Mouse (Mus musculus): ENCODE data around the gene Kdf1.

The Kdf1 gene

DNA sequence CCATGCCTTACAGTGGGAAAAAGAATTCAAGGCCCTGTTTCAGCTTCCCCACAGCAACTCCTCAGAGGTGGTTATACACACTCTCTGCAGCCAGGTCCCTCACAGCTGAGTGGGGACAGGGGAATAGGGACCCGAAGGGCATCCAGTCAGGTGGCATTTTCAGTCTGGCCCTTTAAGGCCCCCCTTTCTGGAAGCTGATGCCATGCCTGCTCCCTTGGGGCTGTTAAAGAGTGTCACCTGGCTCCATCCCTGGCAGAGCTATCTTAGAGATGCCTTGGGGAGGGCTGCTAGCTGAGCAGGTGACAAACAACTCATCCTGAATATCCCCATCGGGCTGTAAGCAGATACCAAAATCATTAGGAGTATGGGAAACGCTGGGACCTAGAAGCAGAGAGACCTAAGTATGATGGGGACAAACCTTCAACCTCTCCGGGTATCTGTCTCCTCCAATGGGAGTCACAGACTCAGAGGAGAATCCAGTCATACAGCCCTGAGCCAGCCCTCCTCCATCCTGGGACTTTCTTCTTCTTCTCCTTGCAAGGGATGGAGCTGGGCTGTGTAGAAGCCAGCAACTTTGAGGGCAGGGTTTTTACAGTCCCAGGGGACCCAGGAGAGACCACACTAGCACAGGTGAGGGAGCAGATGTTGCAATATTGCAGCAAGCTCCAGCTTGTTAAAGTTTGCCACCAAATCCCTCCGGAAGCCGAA lies 21.9 kb upstream of the Kdf1 start:
- in situ Hi-C loops (cut with MseI, MboI): no loop called here

GRCm38 (mm10) chr4:133497461-133498159 lies 21.2 kb upstream of the Kdf1 start:
- in situ Hi-C loops (cut with MseI, MboI): no loop called here

DNA sequence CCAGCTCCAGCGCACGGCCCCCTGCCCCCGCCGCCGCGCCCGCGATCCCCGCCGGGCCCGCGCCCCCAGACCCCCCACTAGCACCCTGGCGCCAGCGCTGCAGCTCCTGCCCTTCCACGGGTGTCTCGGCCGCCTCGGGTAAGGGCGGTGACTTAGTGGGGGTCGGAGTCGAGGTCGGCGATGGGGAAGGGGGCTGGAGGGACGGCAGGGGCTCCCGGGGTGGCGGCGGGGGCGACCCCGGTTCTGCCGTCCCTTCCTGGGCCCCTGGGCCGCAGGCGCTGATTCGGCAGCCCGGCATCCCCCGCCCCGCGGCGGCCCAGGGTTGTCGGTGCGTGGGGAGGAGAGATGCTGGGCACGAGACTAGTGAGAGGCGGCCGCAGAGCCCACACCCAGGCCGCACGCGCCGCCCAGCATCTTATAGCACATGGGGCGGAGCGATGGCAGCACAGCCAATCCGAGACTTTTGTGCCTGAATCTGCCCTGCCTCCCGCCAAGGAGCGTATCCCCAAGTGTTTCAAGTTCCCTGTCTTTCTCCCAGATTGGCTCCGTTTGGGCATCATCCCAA lies 20.5 kb upstream of the Kdf1 start, which contains the start of gene Trnp1:
Gene Trnp1 (minus strand): TSS at position 391 of the 565 bp plus-strand sequence.
- in situ Hi-C loops (cut with MseI, MboI): no loop called here

DNA sequence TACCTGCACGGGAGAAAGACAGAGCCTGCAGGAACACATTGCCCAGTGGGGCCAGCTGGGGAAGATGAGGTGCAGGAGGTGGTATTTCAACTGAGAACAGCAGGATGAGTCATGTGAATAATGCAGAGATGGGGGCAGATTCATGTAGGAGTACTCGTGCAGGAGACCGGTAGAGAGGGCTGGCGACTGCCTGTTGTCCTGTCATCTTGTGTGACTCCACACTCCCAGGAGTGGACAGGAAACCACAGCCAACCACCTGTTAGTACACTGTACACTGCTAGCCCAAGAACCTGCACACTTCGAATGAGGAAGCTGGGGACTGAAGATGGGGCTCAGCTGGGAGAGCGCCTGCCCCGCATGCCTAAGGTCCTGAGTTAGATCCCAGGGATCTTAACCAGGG lies 17.2 kb upstream of the Kdf1 start:
- in situ Hi-C loops (cut with MseI, MboI): no loop called here

GRCm38 (mm10) chr4:133504300-133504699 lies 14.5 kb upstream of the Kdf1 start:
- in situ Hi-C loops (cut with MseI, MboI): no loop called here

GRCm38 (mm10) chr4:133504755-133505485 lies 13.8 kb upstream of the Kdf1 start:
- in situ Hi-C loops (cut with MseI, MboI): no loop called here

DNA sequence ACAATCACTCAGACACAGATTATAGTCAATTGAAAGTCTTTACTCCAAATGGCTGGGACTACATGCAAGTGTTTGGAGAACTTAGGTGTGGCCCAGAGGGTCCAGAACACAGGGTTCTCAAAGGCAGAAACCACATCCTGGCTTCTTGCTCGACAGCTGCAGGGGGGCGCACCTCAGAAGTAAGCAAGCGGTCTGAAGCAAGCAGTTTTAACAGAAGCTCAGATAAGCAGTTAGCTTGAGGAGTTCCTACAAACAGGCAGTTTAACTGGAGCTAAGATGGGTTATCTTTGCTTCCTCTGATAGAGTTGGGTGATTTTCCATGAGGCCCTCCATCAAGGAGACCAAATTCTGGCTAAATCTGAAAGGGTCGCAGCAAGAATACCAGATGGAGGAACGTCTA lies 12.2 kb upstream of the Kdf1 start:
- in situ Hi-C loops (cut with MseI, MboI): no loop called here

DNA sequence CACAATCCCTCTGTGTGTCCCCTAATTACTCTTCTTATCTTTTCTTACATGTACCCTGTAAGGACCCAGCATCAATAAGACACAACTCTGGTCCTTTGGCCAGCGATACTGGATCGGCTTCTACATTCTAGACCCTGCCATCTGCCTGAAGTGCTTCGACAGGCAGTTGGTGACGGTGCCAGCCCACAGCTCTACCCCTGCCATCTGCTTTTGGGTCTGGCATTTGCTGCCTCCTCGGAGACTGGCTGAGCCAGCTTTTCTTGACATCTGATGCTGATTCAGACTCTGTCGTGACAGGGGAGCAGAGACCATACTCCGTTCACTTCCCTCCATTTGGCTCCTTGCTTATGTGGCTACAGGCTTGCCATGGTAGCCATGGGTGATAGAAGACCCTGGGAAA lies 9.8 kb upstream of the Kdf1 start:
- in situ Hi-C loops (cut with MseI, MboI): no loop called here

GRCm38 (mm10) chr4:133511050-133511449 lies 7.7 kb upstream of the Kdf1 start:
- in situ Hi-C loops (cut with MseI, MboI): loop anchor here (5.0 kb wide), 2 partner anchors 34 to 39 kb away; no protein-coding TSS in a partner anchor

DNA sequence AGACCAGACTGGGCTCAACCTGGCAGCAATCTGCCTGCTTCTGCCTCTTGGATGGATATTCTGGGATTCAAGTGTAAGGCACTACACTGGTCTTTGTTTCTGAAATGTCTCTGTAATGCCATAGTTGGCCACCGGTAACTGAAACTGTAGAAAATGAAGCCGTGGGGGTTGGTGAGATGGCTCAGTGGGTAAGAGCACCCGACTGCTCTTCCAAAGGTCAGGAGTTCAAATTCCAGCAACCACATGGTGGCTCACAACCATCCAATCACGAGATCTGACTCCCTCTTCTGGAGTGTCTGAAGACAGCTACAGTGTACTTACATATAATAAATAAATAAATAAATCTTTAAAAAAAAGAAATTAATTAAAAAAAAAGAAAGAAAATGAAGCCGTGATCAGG lies 6.3 kb upstream of the Kdf1 start:
- in situ Hi-C loops (cut with MseI, MboI): loop anchor here (5.0 kb wide), 2 partner anchors 35 to 40 kb away; no protein-coding TSS in a partner anchor

DNA sequence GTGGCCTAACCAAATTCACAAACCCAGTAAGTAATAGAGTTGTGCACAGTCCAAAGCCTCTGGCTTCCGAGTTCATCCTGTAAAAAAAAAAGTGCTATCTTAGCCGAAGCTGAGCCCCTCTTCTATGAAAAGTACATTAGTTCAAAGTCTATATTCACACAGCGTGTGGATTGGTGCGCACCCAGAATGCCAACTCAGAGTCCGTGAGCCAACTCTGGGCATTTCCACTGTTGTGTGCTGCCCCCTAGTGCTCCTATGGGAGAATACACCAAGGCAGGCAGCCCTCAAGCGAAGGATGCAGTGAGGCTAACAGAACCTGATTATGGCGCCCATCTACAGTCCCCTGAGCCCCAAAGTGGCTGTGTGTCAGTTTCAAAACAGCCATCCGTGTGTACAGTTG lies 5.8 kb upstream of the Kdf1 start:
- in situ Hi-C loops (cut with MseI, MboI): loop anchor here (5.0 kb wide), 2 partner anchors 36 to 41 kb away; no protein-coding TSS in a partner anchor

DNA sequence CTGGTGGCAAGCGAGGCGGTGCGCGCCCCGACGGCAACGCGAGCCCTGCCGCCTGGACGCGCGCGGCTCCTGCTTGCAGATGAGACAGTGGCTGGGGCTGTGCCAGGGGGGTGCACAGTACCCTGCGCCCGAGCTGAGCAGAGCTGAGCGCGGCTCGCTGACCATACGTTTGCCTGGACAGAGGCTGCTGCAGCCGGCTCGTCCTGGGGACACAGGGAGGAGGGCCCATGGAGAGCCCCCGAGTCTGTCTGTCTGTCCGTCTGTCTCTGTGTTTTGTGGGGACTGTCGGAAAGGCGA lies 554 bp downstream of the Kdf1 start:
- in situ Hi-C loops (cut with MseI, MboI): no loop called here

GRCm38 (mm10) chr4:133521502-133521901 lies 2.7 kb downstream of the Kdf1 start:
- in situ Hi-C loops (cut with MseI, MboI): no loop called here

DNA sequence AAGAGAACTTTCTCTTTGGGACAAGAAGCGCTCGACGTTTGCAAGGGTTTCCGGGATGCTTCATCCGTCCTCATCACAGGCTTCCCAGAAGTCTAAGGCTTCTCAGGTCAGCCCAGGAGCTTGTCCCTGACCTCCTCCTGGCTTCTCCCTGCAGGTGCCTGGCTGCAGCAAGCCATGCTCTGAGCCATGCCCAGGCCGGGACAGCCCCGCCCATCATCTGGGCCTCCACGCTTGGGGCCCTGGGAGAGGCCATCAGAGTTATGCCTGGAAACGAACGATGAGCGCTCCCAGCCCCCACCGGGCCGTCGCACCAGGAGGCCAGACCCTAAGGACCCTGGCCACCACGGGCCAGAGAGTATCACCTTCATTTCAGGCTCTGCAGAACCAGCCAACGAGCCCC lies 9.0 kb downstream of the Kdf1 start:
- in situ Hi-C loops (cut with MseI, MboI): no loop called here

DNA sequence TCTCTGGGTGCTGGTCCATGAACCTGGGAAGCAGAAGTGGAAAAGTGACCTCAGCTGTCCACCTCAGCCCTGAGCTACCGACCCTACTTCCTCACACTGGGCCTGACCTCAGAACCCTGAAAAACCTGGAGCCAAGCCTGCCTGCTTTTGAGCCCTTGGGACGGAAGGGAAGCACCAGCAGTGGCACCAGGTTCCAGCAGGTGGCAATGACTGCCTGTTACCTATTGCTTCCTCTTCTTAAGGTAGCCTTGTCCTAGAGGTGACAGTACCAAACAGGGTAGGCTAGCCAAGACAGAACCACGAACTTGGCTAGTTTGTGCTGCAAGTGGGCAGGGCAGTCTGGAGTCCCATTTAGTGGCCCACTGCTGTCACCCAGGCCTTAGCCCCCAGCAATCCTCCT lies 14.0 kb downstream of the Kdf1 start:
- in situ Hi-C loops (cut with MseI, MboI): no loop called here

DNA sequence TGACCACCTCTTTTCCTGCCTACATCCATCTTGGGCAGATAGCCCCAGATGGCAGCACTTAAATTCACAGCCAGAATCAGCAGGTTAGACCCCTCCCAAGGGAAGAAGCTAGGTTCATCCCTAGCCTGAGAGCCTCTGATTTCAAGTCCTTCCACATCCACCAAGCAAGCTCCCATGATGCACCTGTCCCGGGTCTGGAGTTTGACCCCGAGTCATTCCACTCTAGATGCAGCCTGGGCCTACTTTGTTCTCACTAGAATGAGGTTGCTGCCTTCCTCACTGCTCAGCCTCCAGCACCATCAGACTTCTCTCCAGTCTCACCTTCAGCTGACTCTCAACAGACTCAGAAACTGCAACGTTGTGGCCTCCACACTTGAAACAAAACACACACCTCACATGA lies 17.3 kb downstream of the Kdf1 start:
- in situ Hi-C loops (cut with MseI, MboI): no loop called here

GRCm38 (mm10) chr4:133536652-133537051 lies 17.9 kb downstream of the Kdf1 start:
- in situ Hi-C loops (cut with MseI, MboI): no loop called here

DNA sequence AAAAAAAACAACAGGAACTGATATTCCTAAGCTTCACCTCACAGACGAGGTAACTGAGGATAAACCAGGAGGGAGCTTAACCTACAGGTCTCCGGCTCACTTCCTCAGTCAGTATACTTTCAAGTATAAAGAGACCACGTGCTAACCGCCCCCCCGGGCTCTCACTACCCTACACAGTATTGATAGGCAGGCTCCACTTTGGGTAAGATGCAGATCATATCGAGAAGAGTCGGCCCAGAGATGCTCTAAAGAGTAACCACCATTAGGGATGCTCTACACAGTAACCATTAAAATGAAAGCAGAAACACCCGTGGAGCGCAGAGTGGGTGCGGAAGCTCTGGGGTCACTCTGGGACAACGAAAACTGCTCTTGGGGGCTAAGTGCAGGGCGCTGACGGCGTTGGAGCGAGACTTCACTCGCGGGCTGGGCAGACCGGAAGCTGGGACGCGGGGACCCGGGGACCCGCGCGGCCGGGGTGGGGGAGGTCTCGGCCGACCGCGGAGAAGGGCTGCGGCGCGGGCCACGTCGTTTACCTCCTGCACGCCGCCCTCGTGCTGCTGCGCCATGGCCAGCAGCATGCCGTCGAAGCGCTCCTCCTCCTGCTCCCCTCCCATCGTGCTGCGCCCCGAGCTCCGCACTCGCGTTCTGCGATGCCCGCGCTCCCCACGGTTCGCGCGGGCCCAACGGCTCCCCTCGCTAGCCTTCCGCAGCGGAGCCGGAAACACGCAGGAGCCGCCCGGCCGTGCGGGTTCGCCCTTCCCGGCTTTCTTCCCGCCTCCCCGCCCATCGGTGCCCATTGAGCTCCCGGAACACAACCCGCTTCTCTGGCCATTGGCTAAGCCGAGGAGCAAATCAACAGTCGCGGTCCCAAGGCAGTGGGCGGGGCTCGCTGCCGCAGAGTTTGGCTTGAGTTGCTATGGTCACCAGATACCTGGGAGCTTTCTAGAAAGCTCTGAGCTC lies 26.8 kb downstream of the Kdf1 start, which contains the start of gene Nudc:
Gene Nudc (minus strand): TSS at position 725 of the 960 bp plus-strand sequence.
- in situ Hi-C loops (cut with MseI, MboI): no loop called here

- in situ Hi-C loops (cut with MseI, MboI): no loop called here
Measured at GRCm38 (mm10) chr4:133552029-133552428, 33.3 kb downstream of the Kdf1 start.

DNA sequence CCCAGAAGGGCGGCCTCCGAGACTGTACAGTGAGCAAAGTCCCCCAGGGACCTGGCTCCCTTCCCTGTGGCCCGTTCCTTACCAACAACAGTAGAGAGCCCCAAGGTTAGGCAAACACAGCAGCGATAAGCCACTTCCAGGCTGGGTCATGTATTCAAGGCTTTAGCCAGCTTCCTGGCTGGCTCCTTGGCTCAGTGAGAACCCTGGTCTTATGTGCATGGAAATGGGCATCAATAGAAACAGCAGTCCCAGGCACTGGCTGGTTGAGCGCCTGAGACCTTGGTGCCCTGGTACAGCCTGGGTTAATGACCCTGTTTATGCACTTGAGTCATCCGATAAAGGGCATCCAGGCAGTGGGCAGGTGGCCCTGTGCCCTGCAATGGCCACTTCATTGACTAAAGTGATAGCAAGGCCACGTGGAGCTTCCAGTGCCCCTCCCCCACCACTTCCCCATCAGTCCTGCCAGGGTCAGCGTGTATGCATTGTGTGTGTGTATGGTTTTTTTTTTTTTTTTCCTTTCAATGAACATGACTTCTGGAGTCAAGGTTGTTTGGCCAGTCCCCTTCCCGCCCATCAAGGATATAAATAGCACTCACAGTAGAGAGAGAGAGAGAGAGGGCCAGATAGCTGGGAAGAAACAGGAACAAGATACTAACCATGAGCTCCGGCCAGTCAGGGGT lies 34.1 kb downstream of the Kdf1 start, which contains the start of gene Nr0b2:
Gene Nr0b2 (plus strand): TSS at position 609 of the 680 bp plus-strand sequence.
- in situ Hi-C loops (cut with MseI, MboI): no loop called here

Data from mouse trophoblast stem cell (cell line).